Mouse (Mus musculus) small intestine, adult 2 months (tissue): ENCODE measurements around the gene Dis3l2.

ENCODE experiments used
- CTCF ChIP-seq: fragments of 200-500 bp; IDR thresholded peaks from 2 replicates; pipeline ENCODE4 v1.5.1; 2012; ENCODE audit warnings: low read depth, mild to moderate bottlenecking, control low read depth, inconsistent platforms, low read length, moderate library complexity, mixed read lengths; ENCODE audit not compliant: insufficient replicate concordance, insufficient read length; ENCODE audit errors: extremely low read depth
- POLR2A ChIP-seq: fragments of 200-500 bp; IDR thresholded peaks from 2 replicates; pipeline ENCODE4 v1.6.1; 2012; ENCODE audit warnings: low read depth, mild to moderate bottlenecking, control low read depth, inconsistent platforms, low read length, moderate library complexity

GRCm38 (mm10) chr1:87023291-87024170, 319.9 kb downstream of the Dis3l2 start:
- TF ChIP-seq CTCF (no peak), POLR2A (no peak)
